Mouse (Mus musculus): ENCODE measurements around the gene Hp1bp3. TPM values are rescaled to one million over a fixed set of nuclear protein-coding genes. Genes with fewer than 3 reads are reported as not detected.

Gene Hp1bp3
- total and polyA plus RNA-seq, 3 experiments = 61.9 to 78.2 (median 66.9) TPM

GRCm38 (mm10) chr4:138223623-138224022 is 7.5 kb downstream of the Hp1bp3 start:
- Histone ChIP-seq H3K27ac (ENCODE audit: insufficient read depth, low read depth) (no peak overlapping the region), H3K4me3 (replicated peaks in 1 of 3; ENCODE audit: low read depth in 2 of 3, low read length in 2 of 3, poor library complexity in 1 of 3) (no peak overlapping the region), H3K9me3 (replicated peaks; ENCODE audit: low read length) (no peaks in the 10 kb centered on the region), H3K27me3 (replicated peaks) (no peaks in the 10 kb centered on the region), H3K36me3 (replicated peaks in 1 of 2; ENCODE audit: control insufficient read depth in 1 of 2, insufficient read depth in 1 of 2, low read length in 1 of 2) (peaks cover 53 to 81% of the 10 kb centered on the region in 2 experiments), H3K9ac (ENCODE audit: insufficient read depth, low read depth) (no peak overlapping the region), H3K4me2 (ENCODE audit: insufficient read depth, low read depth, poor library complexity, severe bottlenecking) (no peak overlapping the region), H3K79me2 (replicated peaks; ENCODE audit: control insufficient read depth, extremely low read depth, insufficient read depth, poor library complexity, severe bottlenecking) (peaks cover 40% of the 10 kb centered on the region), H3K4me1 (ENCODE audit: control insufficient read depth in 1 of 2, insufficient read depth in 2 of 2) (peaks cover 7 to 40% of the 10 kb centered on the region in 2 experiments)
- no peak for DNase-seq (ENCODE audit: extremely low read depth)
- dilution Hi-C loops (cut with MboI; ENCODE audit: extremely low pct_ligation_motif_present, extremely low pct_unique_long_range_greater_than_20kb, low sequenced_read_pairs) (no loop called here), in situ Hi-C loops (cut with MboI; ENCODE audit: low pct_ligation_motif_present, low pct_unique_long_range_greater_than_20kb, low sequenced_read_pairs) (no loop called here)
- TF ChIP-seq MAX (IDR thresholded peaks at IDR 0.05; ENCODE audit: low read length) (no peak), GABPA (IDR thresholded peaks at IDR 0.05; ENCODE audit: insufficient replicate concordance, low read depth, low read length) (no peak), PAX5 (IDR thresholded peaks at IDR 0.05; ENCODE audit: low read length) (no peak), CHD1 (IDR thresholded peaks at IDR 0.05; ENCODE audit: low read depth, low read length) (no peak), CTCF (conservative IDR thresholded peaks at IDR 0.05 in 1 of 2, IDR thresholded peaks at IDR 0.05 in 1 of 2; ENCODE audit: low read depth in 2 of 2, low read length in 2 of 2) (no peak), JUN (IDR thresholded peaks at IDR 0.05; ENCODE audit: insufficient read depth, low read depth, low read length) (no peak), IRF4 (IDR thresholded peaks at IDR 0.05; ENCODE audit: low read depth, low read length) (no peak)

- Histone ChIP-seq H3K9me3 (replicated peaks; ENCODE audit: low read length) (peaks cover 2% of the 10 kb centered on the region), H3K4me3 (replicated peaks in 1 of 3; ENCODE audit: low read depth in 2 of 3, low read length in 2 of 3, poor library complexity in 1 of 3) (no peak overlapping the region), H3K36me3 (replicated peaks in 1 of 2; ENCODE audit: control insufficient read depth in 1 of 2, insufficient read depth in 1 of 2, low read length in 1 of 2) (peaks cover 26 to 84% of the 10 kb centered on the region in 2 experiments), H3K27ac (ENCODE audit: insufficient read depth, low read depth) (no peak overlapping the region), H3K4me2 (ENCODE audit: insufficient read depth, low read depth, poor library complexity, severe bottlenecking) (no peak overlapping the region), H3K9ac (ENCODE audit: insufficient read depth, low read depth) (no peak overlapping the region), H3K4me1 (ENCODE audit: control insufficient read depth in 1 of 2, insufficient read depth in 2 of 2) (peaks cover 4 to 5% of the 10 kb centered on the region in 2 experiments; a peak in 3 of 4 replicates), H3K27me3 (replicated peaks) (no peaks in the 10 kb centered on the region), H3K79me2 (replicated peaks; ENCODE audit: control insufficient read depth, extremely low read depth, insufficient read depth, poor library complexity, severe bottlenecking) (no peaks in the 10 kb centered on the region)
- no peak for TF ChIP-seq USF2 (conservative IDR thresholded peaks at IDR 0.05; ENCODE audit: low read depth, low read length)
- TF ChIP-seq ZKSCAN1 (IDR thresholded peaks at IDR 0.05; ENCODE audit: borderline replicate concordance, low read depth, low read length) = no peak
- no peak for TF ChIP-seq POLR2AphosphoS2 (IDR thresholded peaks at IDR 0.05; ENCODE audit: low read depth, low read length)
- no peak for TF ChIP-seq MYC (IDR thresholded peaks at IDR 0.05; ENCODE audit: low read depth, low read length)
- no peak for TF ChIP-seq SIN3A (IDR thresholded peaks at IDR 0.05; ENCODE audit: low read length)
- TF ChIP-seq RCOR1 (conservative IDR thresholded peaks at IDR 0.05; ENCODE audit: low read depth, low read length) = no peak
- no peak for TF ChIP-seq CHD1 (IDR thresholded peaks at IDR 0.05; ENCODE audit: low read depth, low read length)
- TF ChIP-seq USF1 (IDR thresholded peaks at IDR 0.05; ENCODE audit: low read depth, low read length) = no peak
- TF ChIP-seq EP300 (IDR thresholded peaks at IDR 0.05; ENCODE audit: low read length) = no peak
- TF ChIP-seq ZC3H11A (IDR thresholded peaks at IDR 0.05; ENCODE audit: low read depth, low read length) = no peak
- TF ChIP-seq JUN (IDR thresholded peaks at IDR 0.05; ENCODE audit: insufficient read depth, low read depth, low read length) = no peak
- no peak for TF ChIP-seq JUND (conservative IDR thresholded peaks at IDR 0.05; ENCODE audit: low read depth, low read length)
- TF ChIP-seq NRF1 (IDR thresholded peaks at IDR 0.05; ENCODE audit: low read depth, low read length) = no peak
- TF ChIP-seq PAX5 (IDR thresholded peaks at IDR 0.05; ENCODE audit: low read length) = no peak
- no peak for DNase-seq (ENCODE audit: extremely low read depth)
- dilution Hi-C loops (cut with MboI; ENCODE audit: extremely low pct_ligation_motif_present, extremely low pct_unique_long_range_greater_than_20kb, low sequenced_read_pairs) (no loop called here), in situ Hi-C loops (cut with MboI; ENCODE audit: low pct_ligation_motif_present, low pct_unique_long_range_greater_than_20kb, low sequenced_read_pairs) (no loop called here)
These were observed 30.9 kb downstream of the Hp1bp3 start for GRCm38 (mm10) chr4:138246756-138247665.
